Mouse (Mus musculus): Measurements from ENCODE around the gene Slc2a2. TPM values are rescaled to one million over a fixed set of nuclear protein-coding genes. Genes with fewer than 3 reads are reported as not detected.
A peak's percentile ranks its signal among the peaks of the same experiment; 100 is the strongest.

Gene Slc2a2
- polyA plus RNA-seq, 1 experiment from 2014 or later: 28.6 TPM

DNA sequence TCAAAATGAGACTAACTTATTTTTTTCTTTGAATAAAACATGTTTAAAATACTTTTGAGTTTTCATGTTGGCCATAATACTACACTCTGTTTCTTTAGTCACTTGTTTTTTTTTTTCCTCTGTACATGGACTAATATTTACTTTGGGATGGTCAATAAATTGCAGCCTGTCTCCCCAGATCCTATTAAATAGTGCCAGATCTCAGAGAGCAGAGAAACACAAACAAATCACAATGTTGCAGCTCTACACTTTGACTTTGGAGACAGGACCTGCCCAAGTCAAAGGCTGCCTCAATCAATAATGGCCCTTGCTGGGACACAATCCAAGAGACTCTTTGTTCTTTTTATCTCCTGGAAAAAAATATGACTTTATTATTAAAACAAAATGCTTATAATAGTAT lies 24.8 kb downstream of the Slc2a2 start:
- no peak overlapping the region for H3K4me2 ChIP-seq (replicated peaks; ENCODE audit: low read depth, low read length)
- no peak overlapping the region for H3K4me3 ChIP-seq (ENCODE audit: low read length)
- peaks cover 7% of the 10 kb centered on the region for H3K4me1 ChIP-seq (ENCODE audit: insufficient read depth, low read length)
- no peak overlapping the region for H3K27ac ChIP-seq (ENCODE audit: low read length)
- H3K27me3 ChIP-seq (ENCODE audit: insufficient read depth, low read length): no peaks in the 10 kb centered on the region
- no peak for ATAC-seq (ENCODE audit: low FRiP score, low TSS enrichment)
- no peak overlapping the region for H3K9ac ChIP-seq (replicated peaks; ENCODE audit: low read length)
- H3K9me3 ChIP-seq (ENCODE audit: low read length): peaks cover 3% of the 10 kb centered on the region; the same call in 1 of the 2 replicates
- H3K36me3 ChIP-seq (ENCODE audit: insufficient read depth, low read length): no peaks in the 10 kb centered on the region

- Histone ChIP-seq H3K9me3 (ENCODE audit: low read length) (peaks cover 3% of the 10 kb centered on the region; the same call in 1 of the 2 replicates), H3K36me3 (ENCODE audit: insufficient read depth, low read length) (no peaks in the 10 kb centered on the region), H3K4me3 (ENCODE audit: low read length) (no peak overlapping the region), H3K9ac (replicated peaks; ENCODE audit: low read length) (no peak overlapping the region), H3K27ac (ENCODE audit: low read length) (no peak overlapping the region), H3K4me1 (ENCODE audit: insufficient read depth, low read length) (peaks cover 7% of the 10 kb centered on the region), H3K4me2 (replicated peaks; ENCODE audit: low read depth, low read length) (no peak overlapping the region), H3K27me3 (ENCODE audit: insufficient read depth, low read length) (no peaks in the 10 kb centered on the region)
- ATAC-seq (ENCODE audit: low FRiP score, low TSS enrichment): no peak
- 69% methylated on average over 6 of the region's 6 CpGs for WGBS
Observed at GRCm38 (mm10) chr3:28723534-28723933, 25.8 kb downstream of the Slc2a2 start.

DNA sequence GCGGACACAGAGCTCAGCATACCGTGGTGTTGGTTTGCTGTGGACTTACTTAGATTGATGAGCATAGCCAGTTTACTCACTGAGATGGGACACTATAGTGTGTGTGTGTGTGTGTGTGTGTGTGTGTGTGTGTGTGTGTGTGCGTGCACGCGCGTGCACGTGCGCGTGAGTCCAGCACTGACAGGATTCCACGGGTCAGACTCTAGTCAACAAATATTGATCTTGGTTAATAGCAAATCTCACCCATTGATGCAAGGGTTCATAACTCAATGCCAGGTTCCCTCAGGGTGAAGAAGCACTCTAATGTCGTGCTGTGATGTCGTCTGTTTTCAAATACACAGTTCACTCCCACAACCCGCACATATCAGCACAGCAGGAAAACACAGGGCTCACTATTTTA lies 27.5 kb downstream of the Slc2a2 start:
- no peak overlapping the region for H3K27ac ChIP-seq (ENCODE audit: low read length)
- no peaks in the 10 kb centered on the region for H3K36me3 ChIP-seq (ENCODE audit: insufficient read depth, low read length)
- H3K9ac ChIP-seq (replicated peaks; ENCODE audit: low read length): no peak overlapping the region
- peaks cover 7% of the 10 kb centered on the region for H3K4me1 ChIP-seq (ENCODE audit: insufficient read depth, low read length)
- no peak for ATAC-seq (ENCODE audit: low FRiP score, low TSS enrichment)
- WGBS: 88% methylated on average over 13 of the region's 13 CpGs
- H3K4me2 ChIP-seq (replicated peaks; ENCODE audit: low read depth, low read length): no peak overlapping the region
- peaks cover 3% of the 10 kb centered on the region; the same call in 1 of the 2 replicates for H3K9me3 ChIP-seq (ENCODE audit: low read length)
- H3K4me3 ChIP-seq (ENCODE audit: low read length): no peak overlapping the region
- no peaks in the 10 kb centered on the region for H3K27me3 ChIP-seq (ENCODE audit: insufficient read depth, low read length)

GRCm38 (mm10) chr3:28726356-28726755 lies 28.7 kb downstream of the Slc2a2 start:
- Histone ChIP-seq H3K36me3 (ENCODE audit: insufficient read depth, low read length) (no peaks in the 10 kb centered on the region), H3K9me3 (ENCODE audit: low read length) (peaks cover 3% of the 10 kb centered on the region; the same call in 1 of the 2 replicates), H3K4me1 (ENCODE audit: insufficient read depth, low read length) (peaks cover 7% of the 10 kb centered on the region), H3K27me3 (ENCODE audit: insufficient read depth, low read length) (no peaks in the 10 kb centered on the region), H3K4me2 (replicated peaks; ENCODE audit: low read depth, low read length) (no peak overlapping the region), H3K27ac (ENCODE audit: low read length) (no peak overlapping the region), H3K4me3 (ENCODE audit: low read length) (no peak overlapping the region), H3K9ac (replicated peaks; ENCODE audit: low read length) (no peak overlapping the region)
- 95% methylated on average over 7 of the region's 7 CpGs for WGBS
- no peak for ATAC-seq (ENCODE audit: low FRiP score, low TSS enrichment)

DNA sequence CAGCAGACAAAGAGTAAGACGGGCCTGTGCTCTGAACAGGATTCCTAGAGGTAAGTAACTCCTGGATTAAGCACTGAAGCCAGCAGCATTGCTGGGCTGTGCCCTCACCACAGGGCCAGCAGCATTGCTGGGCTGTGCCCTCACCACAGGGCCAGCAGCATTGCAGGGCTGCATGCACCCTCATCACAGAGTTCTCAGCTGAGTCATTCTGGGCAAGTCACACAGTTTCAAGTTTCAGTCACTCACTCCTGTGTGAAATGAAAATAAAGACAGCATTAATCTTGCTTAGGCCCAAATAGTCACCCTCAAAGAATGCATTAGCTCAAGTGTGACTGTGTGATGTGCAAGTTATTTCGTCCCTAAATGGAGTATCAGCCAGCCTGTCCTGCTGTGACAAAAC lies 37.0 kb downstream of the Slc2a2 start:
- H3K9me3 ChIP-seq (ENCODE audit: low read length): no peaks in the 10 kb centered on the region
- H3K27ac ChIP-seq (ENCODE audit: low read length): no peak overlapping the region
- peak; percentile 64; the same call in 1 of the 2 replicates for ATAC-seq (ENCODE audit: low FRiP score, low TSS enrichment)
- 57% methylated on average over 2 of the region's 2 CpGs for WGBS
- H3K4me1 ChIP-seq (ENCODE audit: insufficient read depth, low read length): peaks cover 5% of the 10 kb centered on the region; the same call in 1 of the 2 replicates
- H3K4me2 ChIP-seq (replicated peaks; ENCODE audit: low read depth, low read length): no peak overlapping the region
- no peaks in the 10 kb centered on the region for H3K36me3 ChIP-seq (ENCODE audit: insufficient read depth, low read length)
- H3K4me3 ChIP-seq (ENCODE audit: low read length): no peak overlapping the region
- H3K27me3 ChIP-seq (ENCODE audit: insufficient read depth, low read length): no peaks in the 10 kb centered on the region
- H3K9ac ChIP-seq (replicated peaks; ENCODE audit: low read length): no peak overlapping the region

DNA sequence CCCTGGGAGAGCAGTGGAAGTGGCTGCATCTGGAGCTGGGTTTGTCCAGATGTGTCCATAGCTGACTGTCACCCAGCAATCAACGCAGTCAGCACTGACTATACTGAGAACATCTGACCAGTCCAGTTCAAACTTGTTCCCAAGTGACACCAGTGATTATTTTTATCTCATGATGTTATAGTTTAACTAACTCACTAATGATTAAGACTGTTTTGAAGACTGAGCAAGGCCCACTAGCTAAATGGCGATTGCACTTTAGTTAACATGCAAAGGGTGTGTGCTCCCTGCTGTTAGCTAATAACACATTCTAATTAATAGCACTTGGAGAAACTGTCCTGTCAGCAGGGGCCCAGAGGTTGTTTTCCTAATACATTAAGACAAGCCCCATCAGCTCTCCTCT lies 39.3 kb downstream of the Slc2a2 start:
- H3K9ac ChIP-seq (replicated peaks; ENCODE audit: low read length): no peak overlapping the region
- H3K4me2 ChIP-seq (replicated peaks; ENCODE audit: low read depth, low read length): no peak overlapping the region
- no peaks in the 10 kb centered on the region for H3K36me3 ChIP-seq (ENCODE audit: insufficient read depth, low read length)
- no peaks in the 10 kb centered on the region for H3K9me3 ChIP-seq (ENCODE audit: low read length)
- H3K27ac ChIP-seq (ENCODE audit: low read length): peak overlapping the region; percentile 60
- ATAC-seq (ENCODE audit: low FRiP score, low TSS enrichment): peak; percentile 83
- H3K4me1 ChIP-seq (ENCODE audit: insufficient read depth, low read length): peaks cover 5% of the 10 kb centered on the region; the same call in 1 of the 2 replicates
- no peak overlapping the region for H3K4me3 ChIP-seq (ENCODE audit: low read length)
- H3K27me3 ChIP-seq (ENCODE audit: insufficient read depth, low read length): no peaks in the 10 kb centered on the region
- 39% methylated on average over 2 of the region's 2 CpGs for WGBS

DNA sequence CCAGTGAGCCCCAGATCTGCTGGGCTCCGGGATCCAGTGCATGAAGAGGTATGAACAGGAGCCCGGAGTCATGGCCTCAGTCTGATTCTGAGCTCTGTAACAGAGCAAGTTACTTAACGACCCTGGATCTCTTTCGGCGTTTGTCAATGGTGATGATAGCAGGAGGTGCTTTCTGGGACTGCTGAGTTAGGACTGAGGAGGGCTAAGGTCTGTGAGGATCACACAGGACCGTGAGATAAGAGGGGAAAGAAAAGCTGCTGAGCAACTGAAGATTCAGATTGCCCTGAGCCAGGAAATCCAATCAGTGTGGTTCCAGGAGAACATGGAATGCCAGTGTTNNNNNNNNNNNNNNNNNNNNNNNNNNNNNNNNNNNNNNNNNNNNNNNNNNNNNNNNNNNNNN lies 42.6 kb downstream of the Slc2a2 start:
- H3K4me1 ChIP-seq (ENCODE audit: insufficient read depth, low read length): peaks cover 5% of the 10 kb centered on the region; the same call in 1 of the 2 replicates
- no peaks in the 10 kb centered on the region for H3K36me3 ChIP-seq (ENCODE audit: insufficient read depth, low read length)
- H3K4me2 ChIP-seq (replicated peaks; ENCODE audit: low read depth, low read length): no peak overlapping the region
- no peaks in the 10 kb centered on the region for H3K27me3 ChIP-seq (ENCODE audit: insufficient read depth, low read length)
- 23% methylated on average over 6 of the region's 6 CpGs for WGBS
- H3K9ac ChIP-seq (replicated peaks; ENCODE audit: low read length): no peak overlapping the region
- ATAC-seq (ENCODE audit: low FRiP score, low TSS enrichment): no peak
- H3K4me3 ChIP-seq (ENCODE audit: low read length): no peak overlapping the region
- H3K27ac ChIP-seq (ENCODE audit: low read length): no peak overlapping the region
- H3K9me3 ChIP-seq (ENCODE audit: low read length): no peaks in the 10 kb centered on the region

DNA sequence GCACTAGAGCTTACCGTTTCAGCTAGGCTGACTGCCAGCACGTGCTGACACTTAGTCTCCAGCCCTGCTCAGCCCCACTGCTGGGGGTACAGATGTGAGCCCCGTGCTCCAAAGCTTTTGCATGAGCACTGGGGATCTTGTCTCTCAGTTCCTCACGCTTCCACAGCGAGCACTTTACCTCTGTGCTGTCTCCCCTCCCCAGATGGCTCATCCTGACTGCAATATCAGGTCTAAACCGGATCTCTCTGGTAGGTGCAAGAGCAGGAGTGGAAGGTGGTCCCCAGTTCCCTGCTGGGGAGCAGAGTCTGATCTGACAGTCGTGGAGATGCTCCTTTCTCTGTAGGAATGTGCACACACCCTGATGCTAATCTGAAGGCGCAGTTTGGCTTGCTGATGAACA lies 45.5 kb downstream of the Slc2a2 start:
- Histone ChIP-seq H3K9ac (replicated peaks; ENCODE audit: low read length) (no peak overlapping the region), H3K4me1 (ENCODE audit: insufficient read depth, low read length) (no peaks in the 10 kb centered on the region), H3K4me2 (replicated peaks; ENCODE audit: low read depth, low read length) (no peak overlapping the region), H3K27ac (ENCODE audit: low read length) (no peak overlapping the region), H3K9me3 (ENCODE audit: low read length) (no peaks in the 10 kb centered on the region), H3K4me3 (ENCODE audit: low read length) (no peak overlapping the region), H3K36me3 (ENCODE audit: insufficient read depth, low read length) (no peaks in the 10 kb centered on the region), H3K27me3 (ENCODE audit: insufficient read depth, low read length) (no peaks in the 10 kb centered on the region)
- 49% methylated on average over 8 of the region's 8 CpGs for WGBS
- no peak for ATAC-seq (ENCODE audit: low FRiP score, low TSS enrichment)

DNA sequence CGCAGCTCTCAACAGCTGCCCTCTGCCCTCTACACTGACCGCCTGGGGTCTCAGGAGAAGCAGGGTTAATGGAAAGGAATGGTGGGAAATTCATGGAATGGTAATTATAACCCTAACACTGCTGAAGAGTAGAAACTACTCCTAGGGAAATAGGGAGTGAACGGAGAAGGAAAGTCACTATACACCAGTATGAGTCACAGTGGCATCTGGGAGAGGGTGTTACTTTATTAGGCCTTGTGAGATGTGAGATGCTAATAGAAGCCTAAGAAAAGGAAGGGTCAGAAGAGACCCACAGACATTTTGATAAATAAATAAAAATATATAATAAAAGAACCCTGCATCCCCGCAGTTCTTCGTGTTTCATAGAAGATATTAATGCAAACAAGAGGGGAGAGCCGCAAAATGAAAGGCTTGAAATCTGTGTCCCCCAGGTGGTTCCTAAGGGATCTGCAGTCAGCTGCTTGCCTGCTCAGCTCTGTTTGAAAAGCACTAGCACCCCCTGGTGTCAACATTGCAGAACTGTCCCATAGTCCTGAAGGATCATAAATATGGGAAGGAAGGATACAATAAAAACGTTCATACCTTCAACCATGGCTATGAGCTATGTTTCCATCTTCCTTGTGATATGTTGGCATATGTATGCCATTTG lies 48.3 kb downstream of the Slc2a2 start:
- H3K27ac ChIP-seq (ENCODE audit: low read length): no peak overlapping the region
- H3K4me2 ChIP-seq (replicated peaks; ENCODE audit: low read depth, low read length): no peak overlapping the region
- H3K4me1 ChIP-seq (ENCODE audit: insufficient read depth, low read length): no peaks in the 10 kb centered on the region
- ATAC-seq (ENCODE audit: low FRiP score, low TSS enrichment): peak; percentile 77; the same call in 1 of the 2 replicates
- no peak overlapping the region for H3K4me3 ChIP-seq (ENCODE audit: low read length)
- 32% methylated on average over 7 of the region's 7 CpGs for WGBS
- H3K9ac ChIP-seq (replicated peaks; ENCODE audit: low read length): no peak overlapping the region
- H3K27me3 ChIP-seq (ENCODE audit: insufficient read depth, low read length): no peaks in the 10 kb centered on the region
- H3K36me3 ChIP-seq (ENCODE audit: insufficient read depth, low read length): no peaks in the 10 kb centered on the region
- H3K9me3 ChIP-seq (ENCODE audit: low read length): no peaks in the 10 kb centered on the region

DNA sequence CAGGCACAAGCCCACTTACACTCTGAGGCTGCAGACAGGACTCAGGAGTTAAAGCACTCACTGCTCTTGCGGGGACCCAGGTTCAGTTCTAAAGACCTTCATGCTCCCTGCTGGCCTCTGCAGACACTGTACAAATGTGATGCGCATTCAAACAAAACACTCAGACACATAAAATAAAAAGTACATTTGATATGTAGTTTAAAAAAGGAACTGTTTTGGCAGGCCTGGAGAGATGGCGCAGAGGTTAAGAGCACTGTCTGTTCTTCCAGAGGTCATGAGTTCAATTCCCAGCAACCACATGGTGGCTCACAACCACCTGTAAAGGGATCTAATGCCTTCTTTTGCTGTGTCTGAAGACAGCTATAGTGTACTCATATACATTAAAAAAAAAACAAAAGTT lies 50.4 kb downstream of the Slc2a2 start:
- Histone ChIP-seq H3K36me3 (ENCODE audit: insufficient read depth, low read length) (no peaks in the 10 kb centered on the region), H3K4me1 (ENCODE audit: insufficient read depth, low read length) (no peaks in the 10 kb centered on the region), H3K4me2 (replicated peaks; ENCODE audit: low read depth, low read length) (no peak overlapping the region), H3K9ac (replicated peaks; ENCODE audit: low read length) (no peak overlapping the region), H3K4me3 (ENCODE audit: low read length) (no peak overlapping the region), H3K9me3 (ENCODE audit: low read length) (no peaks in the 10 kb centered on the region), H3K27ac (ENCODE audit: low read length) (no peak overlapping the region), H3K27me3 (ENCODE audit: insufficient read depth, low read length) (no peaks in the 10 kb centered on the region)
- 89% methylated on average over 3 of the region's 3 CpGs for WGBS
- ATAC-seq (ENCODE audit: low FRiP score, low TSS enrichment): no peak

Data from kidney, embryonic 16.5 days (tissue).